Mouse (Mus musculus) fibroblast of lung, adult 2 months (primary cell): ENCODE results near the gene Lat2.

Experiments used
- DNase-seq: peaks from one replicate; pipeline ENCODE4 v3.0.0-alpha.2; 2011; ENCODE audit warnings: low read depth

Gene Lat2

GRCm38 (mm10) chr5:134613727-134614126 lies 1.1 kb downstream of the Lat2 start:
- no peak for DNase-seq

DNA sequence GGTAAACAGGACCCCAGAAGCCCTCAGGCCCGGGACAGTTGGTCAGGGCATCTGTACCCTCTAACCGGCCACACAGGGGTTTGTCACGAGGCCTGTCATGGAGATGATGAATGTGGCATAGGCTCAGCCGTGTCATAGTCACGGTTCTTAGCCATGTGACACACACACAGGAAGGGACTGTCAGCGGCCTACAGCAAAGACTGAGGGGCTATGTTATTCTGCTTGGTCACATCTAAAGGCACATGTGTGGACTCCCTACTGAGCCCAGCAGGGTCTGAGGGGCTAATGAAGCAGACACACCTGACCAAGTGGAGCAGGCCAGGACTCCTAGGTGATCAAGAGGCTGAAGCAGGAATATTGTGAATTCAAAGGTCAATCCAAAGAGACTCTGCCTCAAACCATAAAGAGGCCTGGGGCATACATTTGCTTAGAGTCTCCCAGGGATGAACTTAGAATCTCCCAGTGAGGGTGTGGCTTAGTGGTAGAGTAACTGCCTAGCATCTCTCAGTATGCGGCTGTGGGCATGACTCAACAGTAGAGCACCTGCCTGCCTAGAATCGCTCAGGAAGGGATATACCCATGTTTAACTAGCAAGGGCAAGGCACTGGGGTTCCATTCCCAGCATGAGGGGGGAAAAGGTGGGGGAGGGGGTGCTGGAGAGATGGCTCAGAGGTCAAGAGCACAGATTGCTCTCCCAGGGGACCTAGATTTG lies 2.9 kb downstream of the Lat2 start:
- no peak for DNase-seq

- DNase-seq: no peak
Measured at GRCm38 (mm10) chr5:134609916-134610643, 4.7 kb downstream of the Lat2 start.

DNA sequence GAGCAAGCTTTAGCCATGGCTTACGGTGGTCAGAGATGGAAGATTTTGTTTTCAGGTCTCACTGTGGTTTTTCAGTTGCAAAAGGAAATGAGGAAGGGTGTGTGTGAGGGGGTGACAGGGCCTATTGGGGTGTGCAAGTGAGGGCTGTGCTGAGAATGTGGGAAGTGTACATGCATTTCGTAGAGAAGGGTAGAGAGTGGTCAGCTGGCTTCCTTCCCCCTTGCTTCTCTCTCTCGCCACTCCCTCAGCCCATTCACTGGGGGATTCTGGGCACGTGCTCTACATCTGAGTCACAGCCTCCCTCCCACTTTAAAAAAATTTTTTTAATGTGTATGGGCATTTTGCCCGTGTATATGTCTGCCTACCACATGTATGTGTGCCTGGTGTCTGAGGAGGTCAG lies 7.7 kb downstream of the Lat2 start:
- DNase-seq: no peak

GRCm38 (mm10) chr5:134606314-134606713 lies 8.5 kb downstream of the Lat2 start:
- no peak for DNase-seq

- DNase-seq: no peak
Measured at GRCm38 (mm10) chr5:134604376-134604775, 10.4 kb downstream of the Lat2 start.

GRCm38 (mm10) chr5:134597711-134598110 lies 17.1 kb downstream of the Lat2 start:
- no peak for DNase-seq

DNA sequence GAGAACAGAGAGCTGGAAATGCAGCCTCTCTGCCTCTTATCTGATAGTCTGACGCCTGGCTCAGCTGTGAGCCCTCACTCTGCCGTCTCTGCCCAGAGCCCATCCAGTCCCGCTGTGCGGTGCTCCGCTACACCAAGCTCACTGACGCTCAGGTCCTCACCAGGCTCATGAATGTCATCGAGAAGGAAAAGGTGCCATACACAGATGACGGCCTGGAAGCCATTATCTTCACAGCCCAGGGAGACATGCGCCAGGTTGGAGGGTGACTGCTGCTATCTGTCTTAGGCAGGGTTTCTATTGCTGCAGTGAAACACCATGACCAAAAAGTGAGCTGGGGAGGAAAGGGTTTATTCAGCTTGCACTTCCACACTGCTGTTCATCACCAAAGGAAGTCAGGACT lies 21.7 kb downstream of the Lat2 start:
- DNase-seq: no peak

DNA sequence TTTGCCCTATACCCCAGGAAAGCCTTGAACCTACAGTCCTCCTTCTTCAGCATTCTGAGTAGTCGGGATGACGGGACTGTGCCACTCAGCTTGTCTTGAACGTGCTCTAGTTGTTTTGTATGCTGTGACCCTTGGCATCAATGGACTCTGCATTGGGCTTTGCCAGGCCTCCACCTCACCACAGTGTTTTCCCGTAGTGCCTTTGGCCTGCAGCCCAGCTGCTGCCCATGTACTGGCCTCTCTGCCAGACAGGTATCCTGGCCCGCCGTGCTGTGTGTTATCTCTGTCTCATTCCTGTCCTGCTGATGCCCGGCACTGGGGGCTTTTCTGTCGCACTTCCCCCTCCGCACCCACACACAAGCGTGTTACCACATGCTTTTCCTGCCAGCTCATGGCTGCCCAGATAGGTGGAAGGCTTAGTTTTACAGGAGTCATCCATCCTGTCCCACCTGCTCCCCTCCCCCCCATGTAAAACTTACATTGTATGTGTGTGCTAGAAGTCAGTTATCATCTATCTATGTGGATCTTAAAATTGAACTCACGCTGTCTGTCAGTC lies 22.7 kb downstream of the Lat2 start:
- DNase-seq: no peak

- no peak for DNase-seq
Measured at GRCm38 (mm10) chr5:134589900-134590299, 24.9 kb downstream of the Lat2 start.

DNA sequence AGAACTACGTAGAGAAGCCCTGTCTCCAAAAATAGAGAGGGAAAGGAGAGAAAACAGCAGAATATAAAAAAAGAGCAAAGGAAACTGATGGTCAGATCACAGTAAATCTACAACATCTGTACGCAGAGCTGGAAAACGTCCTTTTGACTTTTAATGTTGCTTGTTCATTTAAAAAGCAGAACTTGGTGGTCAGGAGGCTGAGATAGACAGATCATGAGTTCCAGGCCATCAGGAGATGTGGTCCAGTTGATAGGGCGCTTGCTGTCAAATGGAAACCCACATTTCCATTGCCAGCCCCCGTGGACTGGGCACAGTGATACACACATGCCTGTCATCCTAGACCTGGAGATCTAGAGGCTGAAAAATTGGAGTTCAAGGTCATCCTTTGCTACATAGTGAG lies 30.0 kb downstream of the Lat2 start:
- DNase-seq: no peak

DNA sequence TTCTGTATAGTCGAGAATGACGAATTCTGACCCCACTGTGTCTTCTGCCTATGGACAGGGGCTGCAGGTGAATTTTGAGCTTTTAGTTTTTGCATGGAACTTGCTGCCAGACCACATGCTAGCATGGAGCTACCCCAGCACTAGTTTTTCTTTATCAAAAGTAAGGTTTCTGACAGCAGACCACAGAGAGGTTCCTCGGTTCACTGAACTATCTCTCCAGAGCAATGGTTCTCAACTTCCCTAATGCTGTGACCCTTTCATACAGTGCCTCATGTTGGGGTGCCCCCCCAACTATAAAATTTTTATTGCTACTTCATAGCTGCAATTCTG lies 31.0 kb downstream of the Lat2 start:
- DNase-seq: no peak

DNA sequence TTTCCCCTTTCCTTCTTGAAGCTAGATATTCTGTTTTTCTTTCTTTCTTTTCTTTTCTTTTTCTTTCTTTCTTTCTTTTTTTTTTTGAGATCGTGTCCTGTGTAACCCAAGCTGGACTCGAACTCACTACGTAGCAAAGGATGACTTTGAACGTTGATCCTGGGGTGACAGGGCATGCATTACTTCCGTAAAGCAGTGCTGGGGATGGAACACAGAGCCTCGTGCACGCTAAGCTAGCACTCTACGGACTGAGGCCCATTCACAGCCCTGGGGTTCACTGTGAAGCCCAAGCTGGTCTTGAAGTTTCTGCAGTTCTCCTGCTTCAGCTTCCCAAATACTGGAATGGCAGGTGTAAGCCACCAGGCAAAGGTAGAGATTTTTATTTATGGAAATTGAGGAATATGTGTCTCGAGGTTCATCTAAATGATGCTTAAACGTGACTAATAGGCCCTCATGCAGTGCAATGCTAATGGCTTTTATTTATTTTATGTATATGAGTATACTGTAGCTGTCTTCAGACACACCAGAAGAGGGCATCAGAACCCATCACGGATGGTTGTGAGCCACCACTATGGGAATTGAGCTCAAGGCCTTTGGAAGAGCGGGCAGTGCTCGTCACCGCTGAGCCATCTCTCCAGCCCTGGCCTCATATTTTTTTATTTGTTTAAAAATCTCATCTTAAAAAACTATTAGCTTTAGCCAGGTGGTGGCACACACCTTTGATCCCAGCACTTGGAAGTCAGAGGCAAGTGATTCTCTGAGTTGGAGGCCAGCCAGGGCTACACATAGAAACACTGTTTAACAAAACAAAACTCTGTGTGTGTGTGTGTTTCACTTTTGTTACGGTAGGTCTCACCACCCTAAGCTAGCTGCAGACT lies 31.6 kb downstream of the Lat2 start:
- no peak for DNase-seq

DNA sequence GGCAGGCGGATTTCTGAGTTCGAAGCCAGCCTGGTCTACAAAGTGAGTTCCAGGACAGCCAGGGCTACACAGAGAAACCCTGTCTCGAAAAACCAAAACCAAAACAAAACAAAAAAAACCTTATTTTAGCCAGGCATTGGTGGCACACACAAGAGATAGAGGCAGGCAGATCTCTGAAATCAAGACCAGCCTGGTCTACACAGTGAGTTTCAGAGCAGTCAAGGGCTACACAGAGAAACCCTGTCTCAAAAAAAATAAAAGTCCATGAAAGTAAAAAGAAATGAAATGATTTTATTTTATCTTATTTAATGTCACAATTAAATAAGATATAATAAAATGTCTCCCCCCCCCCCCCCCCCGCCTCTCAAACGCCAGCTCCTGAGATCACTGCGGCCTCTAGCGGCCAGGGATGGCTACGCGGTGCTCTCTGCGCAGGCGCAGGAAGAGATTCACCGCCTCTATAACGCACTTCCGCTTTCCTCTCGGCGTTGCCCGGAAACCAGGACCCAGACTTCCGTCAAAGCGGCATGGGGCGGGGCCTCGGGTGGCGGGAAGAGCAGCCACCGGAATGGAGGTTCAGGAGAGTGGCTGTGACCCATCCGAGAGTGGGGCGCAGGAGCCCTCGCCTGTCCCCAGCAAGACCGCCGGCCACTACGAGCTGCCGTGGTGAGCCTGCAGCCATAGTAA lies 32.5 kb downstream of the Lat2 start:
- peak; percentile 79 for DNase-seq

GRCm38 (mm10) chr5:134581146-134581545 lies 33.7 kb downstream of the Lat2 start, which contains the start of gene Rfc2:
TSS of gene Rfc2 (plus strand) at chr5:134581366.
- no peak for DNase-seq

GRCm38 (mm10) chr5:134579135-134579534 lies 35.7 kb downstream of the Lat2 start:
- no peak for DNase-seq

DNA sequence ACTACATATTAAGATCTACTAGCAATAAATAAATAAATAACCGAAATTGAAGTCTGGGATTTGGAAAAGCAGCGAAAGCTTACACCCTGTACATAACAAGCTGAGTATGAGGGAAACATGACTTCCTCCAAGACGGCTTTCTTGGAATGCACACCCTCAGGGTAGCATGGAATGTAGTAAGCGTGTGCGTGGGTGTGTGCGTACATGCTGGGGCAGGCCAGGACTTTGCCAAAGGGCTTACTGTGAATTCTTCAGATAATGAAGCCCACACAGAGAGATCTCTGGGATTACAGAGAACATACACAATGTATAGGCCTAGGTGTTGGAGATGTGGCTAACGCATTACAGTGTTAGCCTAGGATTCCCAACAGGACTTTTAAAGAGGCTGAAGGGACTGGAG lies 37.3 kb downstream of the Lat2 start:
- DNase-seq: no peak

GRCm38 (mm10) chr5:134576517-134577220 lies 38.2 kb downstream of the Lat2 start:
- no peak for DNase-seq

GRCm38 (mm10) chr5:134575833-134576232 lies 39.0 kb downstream of the Lat2 start:
- no peak for DNase-seq

DNA sequence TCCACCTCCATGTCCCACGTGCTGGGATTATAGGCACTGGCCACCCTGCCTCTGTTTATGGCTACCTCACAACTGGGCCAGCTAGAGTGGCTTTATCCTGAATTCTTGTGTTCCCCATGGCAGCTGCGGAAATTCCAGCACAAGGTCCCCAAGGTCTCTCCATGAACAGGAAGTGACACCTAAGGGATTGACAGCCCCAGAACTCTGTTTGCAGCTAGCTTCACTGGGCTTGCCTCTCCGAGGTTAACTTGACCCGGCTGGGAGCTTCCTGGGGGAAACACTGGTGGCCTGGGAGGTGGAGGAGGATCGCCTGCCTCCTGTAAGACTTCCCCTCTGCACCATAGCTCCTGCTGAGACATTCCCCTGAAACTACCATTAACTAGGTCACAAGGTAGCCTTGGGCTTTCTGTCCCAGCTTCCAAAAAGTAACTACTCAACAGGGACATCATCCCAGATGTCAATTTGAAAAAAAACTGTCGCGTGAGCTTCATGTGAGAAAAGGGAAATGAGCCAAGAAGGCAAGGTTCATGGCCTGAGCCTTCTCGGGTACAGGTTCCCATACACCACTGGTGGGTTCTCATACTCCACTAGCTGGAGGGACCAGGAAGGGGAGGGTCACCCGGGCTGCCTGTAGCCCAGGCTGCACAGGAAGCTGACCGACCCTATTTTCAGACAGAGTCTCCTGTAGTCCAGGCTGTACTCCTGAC lies 42.2 kb downstream of the Lat2 start:
- no peak for DNase-seq
